Mouse (Mus musculus) hindbrain, postnatal 0 days (tissue): ENCODE measurements around the gene Bpifa3. TPM values are rescaled to one million over a fixed set of nuclear protein-coding genes. Genes with fewer than 3 reads are reported as not detected.
"Not testable (repeated sequence)": the region's sequence is repeated elsewhere in the genome, so short reads cannot be mapped to it uniquely, and the experiment has no call there.

Experiments
- ATAC-seq: fragments of 200-750 bp; cut with Nextera tagmentation; 2 replicates; pipeline ENCODE4 v1.8.0; 2017; ENCODE audit warnings: mild to moderate bottlenecking, moderate TSS enrichment, moderate library complexity
- DNase-seq: peaks from one replicate; pipeline ENCODE4 v3.0.0-alpha.2; 2015; ENCODE audit warnings: low spot score
- H3K27ac ChIP-seq: fragments of 300-500 bp; sonication (generic); 2 replicates; pipeline ENCODE4 v1.5.1; 2014; ENCODE audit warnings: mild to moderate bottlenecking
- H3K27me3 ChIP-seq: fragments of 300-500 bp; sonication (generic); 2 replicates; pipeline ENCODE4 v1.6.1; 2014; ENCODE audit warnings: low read length, mixed read lengths; ENCODE audit not compliant: insufficient read depth
- H3K36me3 ChIP-seq: fragments of 300-500 bp; sonication (generic); 2 replicates; pipeline ENCODE4 v1.6.1; 2014; ENCODE audit warnings: low read length, mixed read lengths; ENCODE audit not compliant: insufficient read depth
- H3K4me1 ChIP-seq: fragments of 300-500 bp; sonication (generic); 2 replicates; pipeline ENCODE4 v1.6.1; 2014; ENCODE audit warnings: antibody characterized with exemption, low read length, mixed read lengths; ENCODE audit not compliant: insufficient read depth
- H3K4me2 ChIP-seq: fragments of 300-500 bp; sonication (generic); 2 replicates; pipeline ENCODE4 v1.6.1; 2014; ENCODE audit warnings: low read depth, mild to moderate bottlenecking, low read length, moderate library complexity, mixed read lengths
- H3K4me3 ChIP-seq: fragments of 300-500 bp; sonication (generic); 2 replicates; pipeline ENCODE4 v1.5.1; 2014; ENCODE audit warnings: low read length
- H3K9ac ChIP-seq: fragments of 300-500 bp; sonication (generic); replicated peaks from 2 replicates; pipeline ENCODE4 v1.6.1; 2014; ENCODE audit warnings: mild to moderate bottlenecking, low read length, moderate library complexity, mixed read lengths
- H3K9me3 ChIP-seq: fragments of 300-500 bp; sonication (generic); 2 replicates; pipeline ENCODE4 v1.6.1; 2016; ENCODE audit warnings: low read length, mixed read lengths
- CTCF ChIP-seq: IDR thresholded peaks from 2 replicates; pipeline ENCODE4 v1.5.1; 2016; ENCODE audit warnings: antibody characterized with exemption, control low read depth, low read depth
- whole genome bisulfite sequencing: fragments of 180-500 bp; shearing (Covaris S2); extraction: QIAGEN DNeasy Blood & Tissue Kit; methylation state at CpG from one replicate; pipeline ENCODE4 v1.1.7; 2014; 5-methylcytosine and 5-hydroxymethylcytosine counted together
- polyA plus RNA-seq: library from polyadenylated mRNA; unstranded; fragments of >200 nt; fragmentation: Nextera tagmentation; extraction: Ambion mirVana; gene quantifications from 2 replicates; pipeline ENCODE4 v1.2.1, GENCODE M21; 2015
- total RNA-seq: library from RNA; depleted of rRNA; stranded (reverse); fragments of >200 nt; gene quantifications from 2 replicates; pipeline ENCODE4 v1.2.3, GENCODE M21; 2014

Bpifa3 gene
- total and polyA plus RNA-seq, 2 experiments from 2014 or later: not detected

- no peaks in the 10 kb centered on the region for H3K4me1 ChIP-seq
- 0 out of 2 replicates have a peak, but pooled peaks cover 5% of the 10 kb centered on the region for H3K9me3 ChIP-seq
- DNase-seq: no peak
- H3K36me3 ChIP-seq: no peaks in the 10 kb centered on the region
- H3K4me2 ChIP-seq: no peak within 1 kb of the TSS
- no peak within 1 kb of the TSS for H3K27ac ChIP-seq
- TF ChIP-seq CTCF: no peak
- WGBS: 83% methylated on average over 8 of the region's 8 CpGs
- H3K27me3 ChIP-seq: no peaks in the 10 kb centered on the region
- no peak within 1 kb of the TSS for H3K9ac ChIP-seq
- no peak for ATAC-seq
- H3K4me3 ChIP-seq: no peak within 1 kb of the TSS
These were observed 32.2 kb downstream of the Bpifa3 start, which contains the start of gene Bpifa5 for GRCm38 (mm10) chr2:154162307-154162706. Bpifa5 (plus strand) TSS chr2:154162607.

GRCm38 (mm10) chr2:154163306-154163705 lies 33.2 kb downstream of the Bpifa3 start:
- no peaks in the 10 kb centered on the region for H3K36me3 ChIP-seq
- WGBS: 66% methylated on average over 5 of the region's 5 CpGs
- H3K27ac ChIP-seq: no peak overlapping the region
- no peak for TF ChIP-seq CTCF
- no peaks in the 10 kb centered on the region for H3K4me1 ChIP-seq
- no peak overlapping the region for H3K9ac ChIP-seq
- 0 out of 2 replicates have a peak, but pooled peaks cover 5% of the 10 kb centered on the region for H3K9me3 ChIP-seq
- H3K27me3 ChIP-seq: no peaks in the 10 kb centered on the region
- ATAC-seq: peak; percentile 93
- H3K4me3 ChIP-seq: no peak overlapping the region
- H3K4me2 ChIP-seq: no peak overlapping the region
- peak; percentile 12 for DNase-seq

GRCm38 (mm10) chr2:154169172-154169571 lies 39.0 kb downstream of the Bpifa3 start:
- no peak for ATAC-seq
- no peak for TF ChIP-seq CTCF

GRCm38 (mm10) chr2:154171621-154172020 lies 41.5 kb downstream of the Bpifa3 start:
- H3K4me2 ChIP-seq: no peak overlapping the region
- no peaks in the 10 kb centered on the region for H3K9me3 ChIP-seq
- no peak overlapping the region for H3K9ac ChIP-seq
- 69% methylated on average over 6 of the region's 6 CpGs for WGBS
- H3K36me3 ChIP-seq: no peaks in the 10 kb centered on the region
- no peak overlapping the region for H3K4me3 ChIP-seq
- H3K4me1 ChIP-seq: no peaks in the 10 kb centered on the region
- no peaks in the 10 kb centered on the region for H3K27me3 ChIP-seq
- no peak for ATAC-seq
- no peak for TF ChIP-seq CTCF
- H3K27ac ChIP-seq: no peak overlapping the region
- DNase-seq: no peak

More at GRCm38 (mm10) chr2:154169172-154169571, 39.0 kb downstream of the Bpifa3 start:
- H3K27me3 ChIP-seq: no peaks in the 10 kb centered on the region
- no peak for DNase-seq
- no peaks in the 10 kb centered on the region for H3K9me3 ChIP-seq
- no peak overlapping the region for H3K4me3 ChIP-seq
- no peaks in the 10 kb centered on the region for H3K36me3 ChIP-seq
- H3K4me2 ChIP-seq: no peak overlapping the region
- WGBS: 56% methylated on average over 3 of the region's 3 CpGs
- H3K9ac ChIP-seq: no peak overlapping the region
- H3K4me1 ChIP-seq: no peaks in the 10 kb centered on the region
- H3K27ac ChIP-seq: no peak overlapping the region

GRCm38 (mm10) chr2:154173313-154173712 lies 43.2 kb downstream of the Bpifa3 start:
- ATAC-seq (no peak), DNase-seq (peak; percentile 77)
- no peaks in the 10 kb centered on the region for H3K9me3 ChIP-seq
- H3K4me1 ChIP-seq: no peaks in the 10 kb centered on the region
- no peak overlapping the region for H3K4me2 ChIP-seq
- no peak overlapping the region for H3K4me3 ChIP-seq
- no peak overlapping the region for H3K9ac ChIP-seq
- no peaks in the 10 kb centered on the region for H3K36me3 ChIP-seq
- WGBS: 56% methylated on average over 1 of the region's 1 CpGs
- no peak overlapping the region for H3K27ac ChIP-seq
- peak; percentile 85 for TF ChIP-seq CTCF
- no peaks in the 10 kb centered on the region for H3K27me3 ChIP-seq

- H3K36me3 ChIP-seq, H3K4me2 ChIP-seq, H3K27me3 ChIP-seq, H3K9me3 ChIP-seq, H3K27ac ChIP-seq, H3K4me3 ChIP-seq, ATAC-seq, DNase-seq, H3K4me1 ChIP-seq, H3K9ac ChIP-seq: not testable (repeated sequence)
- WGBS: 86% methylated on average over 7 of the region's 7 CpGs
These were observed 51.8 kb downstream of the Bpifa3 start for GRCm38 (mm10) chr2:154181900-154182299.

DNA sequence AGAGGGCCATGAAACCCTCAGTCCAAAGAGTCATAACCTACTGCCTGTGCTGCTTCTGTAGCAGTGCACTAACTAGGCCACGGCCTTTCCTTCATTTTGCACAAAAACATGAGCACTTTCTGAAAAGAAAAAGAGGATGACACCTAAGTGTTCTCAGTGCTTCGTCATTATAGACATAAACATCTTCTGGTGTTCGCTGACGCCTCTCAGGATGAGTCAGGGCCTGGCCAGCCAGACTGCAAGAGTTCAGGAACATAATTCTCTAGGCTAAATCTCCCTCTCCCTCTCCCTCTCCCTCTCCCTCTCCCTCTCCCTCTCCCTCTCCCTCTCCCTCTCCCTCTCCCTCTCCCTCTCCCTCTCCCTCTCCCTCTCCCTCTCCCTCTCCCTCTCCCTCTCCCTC lies 52.9 kb downstream of the Bpifa3 start:
- H3K4me1 ChIP-seq, H3K27me3 ChIP-seq, H3K4me3 ChIP-seq, H3K36me3 ChIP-seq, H3K27ac ChIP-seq, H3K4me2 ChIP-seq, H3K9me3 ChIP-seq, DNase-seq, ATAC-seq, H3K9ac ChIP-seq: not testable (repeated sequence)
- WGBS: 86% methylated on average over 4 of the region's 4 CpGs
